Mouse (Mus musculus) embryonic facial prominence, embryonic 10.5 days (tissue): ENCODE measurements around the gene Gramd2. TPM values are rescaled to one million over a fixed set of nuclear protein-coding genes. Genes with fewer than 3 reads are reported as not detected.
A peak's percentile ranks its signal among the peaks of the same experiment; 100 is the strongest.

Source experiments
- DNase-seq: peaks from one replicate; pipeline ENCODE4 v3.0.0-alpha.2; 2017; ENCODE audit warnings: low spot score
- H3K27ac ChIP-seq: fragments of 300-500 bp; sonication (generic); replicated peaks from 2 replicates; pipeline ENCODE4 v1.5.1; 2016; ENCODE audit warnings: mild to moderate bottlenecking
- H3K27me3 ChIP-seq: fragments of 300-500 bp; sonication (generic); replicated peaks from 2 replicates; pipeline ENCODE4 v1.6.1; 2016; ENCODE audit warnings: low read depth, mild to moderate bottlenecking; ENCODE audit not compliant: poor library complexity, severe bottlenecking
- H3K36me3 ChIP-seq: fragments of 300-500 bp; sonication (generic); replicated peaks from 2 replicates; pipeline ENCODE4 v1.6.1; 2016; ENCODE audit warnings: mild to moderate bottlenecking, moderate library complexity
- H3K4me1 ChIP-seq: fragments of 300-500 bp; sonication (generic); 2 replicates; pipeline ENCODE4 v1.6.1; 2016
- H3K4me3 ChIP-seq: fragments of 300-500 bp; sonication (generic); 2 replicates; pipeline ENCODE4 v1.5.1; 2016; ENCODE audit warnings: mild to moderate bottlenecking, moderate library complexity
- H3K9me3 ChIP-seq: fragments of 300-500 bp; sonication (generic); 2 replicates; pipeline ENCODE4 v1.6.1; 2016; ENCODE audit warnings: mild to moderate bottlenecking
- WGBS: fragments of 180-500 bp; shearing (Covaris S2); methylation state at CpG from one replicate; pipeline ENCODE4 v1.1.7; 2016; 5-methylcytosine and 5-hydroxymethylcytosine counted together
- polyA plus RNA-seq: library from polyadenylated mRNA; unstranded; fragments of >200 nt; fragmentation: Nextera tagmentation; extraction: Ambion mirVana; gene quantifications from 2 replicates; pipeline ENCODE4 v1.2.1, GENCODE M21; 2016

The Gramd2 gene
- polyA plus RNA-seq, 1 experiment from 2014 or later = 0.64 TPM

DNA sequence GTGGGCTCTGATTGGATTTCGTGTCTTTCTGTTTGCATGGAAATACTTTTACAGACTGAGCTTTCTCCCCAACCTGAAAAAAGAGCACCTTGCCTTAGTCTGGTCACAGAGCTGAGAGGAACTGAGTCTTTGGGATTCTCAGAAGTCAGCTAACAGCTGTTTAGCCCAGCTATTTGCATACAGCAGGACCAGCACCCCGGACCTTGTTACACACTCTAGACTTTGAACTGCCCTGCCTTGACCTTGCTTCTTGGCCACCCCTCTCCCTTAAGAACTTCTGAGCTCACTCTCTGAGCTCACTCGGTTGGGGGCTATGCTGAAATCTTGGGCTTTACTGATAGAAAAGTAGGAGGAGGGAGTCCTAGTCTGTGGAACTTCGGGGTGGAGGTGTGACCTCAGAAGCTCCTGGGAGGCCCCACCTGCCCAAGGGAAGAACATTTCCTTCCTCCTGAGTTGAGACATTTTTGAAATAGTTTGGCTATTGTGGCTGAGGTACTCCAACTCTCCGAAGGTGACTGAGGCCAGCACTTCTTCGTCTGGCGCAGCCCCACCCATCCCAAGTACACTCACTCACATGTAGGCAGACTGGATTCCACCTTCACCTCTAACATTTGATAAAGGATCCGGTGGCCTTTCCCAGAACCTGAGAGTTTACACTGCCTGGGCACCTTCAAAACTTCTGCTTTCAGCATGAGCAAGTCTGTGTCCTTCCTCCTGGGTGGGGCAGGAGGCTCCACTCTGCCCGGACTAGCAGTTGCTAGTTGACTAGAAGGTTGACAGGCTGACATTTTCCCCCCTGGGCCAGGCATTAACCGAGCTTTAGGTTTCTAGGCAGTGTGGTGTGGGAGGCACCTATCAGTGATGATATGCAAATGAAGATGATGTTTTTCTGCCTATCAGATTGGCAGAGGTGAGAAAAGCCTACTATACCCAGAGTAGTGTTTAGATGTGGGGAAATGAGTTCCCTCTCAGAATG lies 27.2 kb downstream of the Gramd2 start:
- 62% methylated on average over 10 of the region's 10 CpGs for WGBS
- H3K4me1 ChIP-seq = peaks cover 14% of the 10 kb centered on the region
- H3K9me3 ChIP-seq = no peaks in the 10 kb centered on the region
- no peak overlapping the region for H3K4me3 ChIP-seq
- H3K36me3 ChIP-seq = no peaks in the 10 kb centered on the region
- no peak overlapping the region for H3K27ac ChIP-seq
- no peak for DNase-seq
- H3K27me3 ChIP-seq = no peaks in the 10 kb centered on the region

DNA sequence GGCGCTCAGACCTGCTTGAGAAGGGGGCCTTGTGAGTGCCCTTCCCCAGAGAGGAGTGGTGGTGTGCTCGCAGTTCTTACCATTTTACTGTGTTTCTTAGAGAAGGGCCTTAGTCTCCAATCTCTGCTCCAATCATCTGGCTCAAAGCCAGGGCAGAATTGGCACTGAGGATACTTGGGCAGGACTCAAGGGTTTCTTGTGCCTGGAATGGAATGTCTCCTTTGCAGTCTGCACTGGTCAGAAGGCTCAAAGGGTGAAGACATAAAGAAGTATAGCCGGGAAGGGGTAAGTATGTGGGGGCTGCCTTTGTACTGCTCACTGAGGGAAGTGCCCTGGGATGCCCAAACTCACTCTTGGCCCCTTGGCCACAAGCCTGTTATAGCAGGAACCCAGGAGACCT lies 29.3 kb downstream of the Gramd2 start:
- Histone ChIP-seq H3K36me3 (no peaks in the 10 kb centered on the region), H3K27ac (no peak overlapping the region), H3K27me3 (no peaks in the 10 kb centered on the region), H3K9me3 (no peaks in the 10 kb centered on the region), H3K4me3 (no peak overlapping the region), H3K4me1 (peaks cover 13% of the 10 kb centered on the region)
- DNase-seq = no peak
- whole genome bisulfite sequencing = 91% methylated on average over 3 of the region's 3 CpGs

DNA sequence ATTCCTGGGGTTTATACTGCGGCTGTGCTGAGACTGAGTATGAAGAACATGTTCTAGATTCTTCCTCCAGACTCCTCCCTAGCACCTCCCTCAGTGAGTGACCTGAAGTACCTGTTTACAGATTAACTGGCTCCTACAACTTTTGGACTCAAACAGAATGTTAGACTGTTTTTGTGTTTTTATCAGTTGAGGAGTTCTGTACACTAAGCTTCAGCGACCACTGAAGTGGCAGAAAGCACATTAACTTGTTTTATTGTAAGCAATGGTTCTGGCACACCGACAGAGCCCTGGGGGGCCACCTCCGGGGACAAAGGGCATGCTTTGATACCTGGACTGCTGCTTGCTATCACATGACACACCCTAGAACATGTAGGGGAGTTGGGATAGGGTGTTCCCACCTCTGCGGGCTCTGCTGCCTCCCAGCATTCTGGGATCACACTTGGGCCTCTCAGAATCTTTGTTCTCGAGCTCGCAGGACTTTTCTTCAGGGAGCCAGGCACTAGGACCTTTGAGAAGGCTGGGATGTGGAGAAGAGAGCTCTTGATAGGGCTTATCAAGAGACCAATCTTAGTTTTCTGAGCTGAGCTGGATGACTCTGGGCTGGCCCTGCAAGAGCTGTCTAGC lies 36.4 kb downstream of the Gramd2 start:
- no peaks in the 10 kb centered on the region for H3K27me3 ChIP-seq
- H3K27ac ChIP-seq = no peak overlapping the region
- no peak overlapping the region for H3K4me3 ChIP-seq
- no peak for DNase-seq
- no peaks in the 10 kb centered on the region for H3K9me3 ChIP-seq
- 80% methylated on average over 7 of the region's 7 CpGs for WGBS
- peaks cover 4% of the 10 kb centered on the region; the same call in 1 of the 2 replicates for H3K4me1 ChIP-seq
- no peaks in the 10 kb centered on the region for H3K36me3 ChIP-seq

DNA sequence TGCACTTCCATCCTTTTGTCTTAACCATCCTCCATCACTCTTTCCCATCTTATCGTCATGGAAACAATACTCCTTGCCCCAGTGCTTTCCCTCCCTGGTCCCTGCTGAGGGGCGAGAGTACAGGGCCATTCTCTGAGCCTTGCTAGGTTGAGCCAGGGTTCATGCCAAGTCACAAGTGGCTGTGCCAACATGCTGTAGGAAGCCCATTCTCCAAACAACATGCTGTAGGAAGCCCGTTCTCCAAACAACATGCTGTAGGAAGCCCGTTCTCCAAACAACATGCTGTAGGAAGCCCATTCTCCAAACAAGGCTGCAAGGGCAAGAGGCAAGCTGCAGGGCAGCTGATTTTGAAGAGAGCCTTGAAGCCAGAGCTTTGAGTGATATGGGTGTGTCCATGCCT lies 38.3 kb downstream of the Gramd2 start:
- H3K27ac ChIP-seq = no peak overlapping the region
- no peak for DNase-seq
- H3K27me3 ChIP-seq = 0 out of 2 replicates have a peak, but pooled peaks cover 5% of the 10 kb centered on the region
- H3K36me3 ChIP-seq = no peaks in the 10 kb centered on the region
- WGBS = 88% methylated on average over 4 of the region's 4 CpGs
- peaks cover 7% of the 10 kb centered on the region for H3K4me1 ChIP-seq
- H3K4me3 ChIP-seq = no peak overlapping the region
- no peaks in the 10 kb centered on the region for H3K9me3 ChIP-seq

DNA sequence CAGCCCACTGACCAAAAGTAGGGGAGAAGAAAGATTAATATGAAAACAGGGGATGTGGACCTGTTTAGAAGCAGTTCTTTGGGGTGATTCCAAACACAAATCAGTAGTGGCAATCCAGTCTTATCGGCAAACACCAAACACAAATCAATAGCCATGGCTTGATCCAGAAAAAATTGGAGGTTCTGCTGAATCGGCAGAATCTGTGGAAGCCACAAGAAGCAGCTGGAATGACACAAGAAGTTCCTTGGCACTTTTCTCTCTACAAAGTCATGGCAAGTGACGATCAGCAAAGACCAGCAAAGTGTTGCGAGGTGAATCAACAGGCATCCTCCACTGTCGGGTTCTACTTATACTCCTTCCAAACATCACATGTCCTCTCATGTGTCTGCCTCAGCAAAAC lies 41.2 kb downstream of the Gramd2 start:
- Histone ChIP-seq H3K27ac (no peak overlapping the region), H3K36me3 (no peaks in the 10 kb centered on the region), H3K9me3 (no peaks in the 10 kb centered on the region), H3K27me3 (0 out of 2 replicates have a peak, but pooled peaks cover 5% of the 10 kb centered on the region), H3K4me1 (peaks cover 13% of the 10 kb centered on the region), H3K4me3 (no peak overlapping the region)
- 85% methylated on average over 5 of the region's 5 CpGs for WGBS
- DNase-seq = no peak

DNA sequence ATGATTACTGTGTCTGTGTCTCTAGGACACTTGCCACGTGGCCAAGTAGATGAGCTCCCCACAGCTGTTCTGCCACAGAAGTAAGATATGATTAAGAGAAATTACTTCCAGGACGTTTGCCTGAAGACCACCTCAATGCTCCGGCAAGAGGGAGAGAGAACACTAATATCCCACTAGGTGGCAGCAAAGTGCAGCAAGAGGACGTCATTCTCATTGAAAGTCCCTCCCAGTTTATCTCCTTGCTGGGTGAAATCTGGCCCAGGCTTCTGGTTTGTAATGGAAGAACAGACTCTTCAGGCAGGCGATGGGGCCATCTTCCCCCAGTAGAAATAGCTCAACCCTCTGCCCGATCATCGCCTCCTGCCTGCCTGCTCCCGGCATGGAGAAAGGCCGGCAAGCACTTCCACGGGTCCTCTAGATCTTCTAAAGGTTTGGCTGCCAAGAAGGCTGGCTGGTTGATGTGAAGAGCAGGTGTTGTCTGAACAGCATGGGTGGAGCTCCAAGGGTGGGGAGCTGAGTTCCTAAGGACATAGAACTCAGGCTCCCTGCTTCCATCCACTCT lies 43.2 kb downstream of the Gramd2 start:
- H3K36me3 ChIP-seq = no peaks in the 10 kb centered on the region
- no peaks in the 10 kb centered on the region for H3K9me3 ChIP-seq
- 24% methylated on average over 10 of the region's 10 CpGs for WGBS
- H3K27me3 ChIP-seq = 0 out of 2 replicates have a peak, but pooled peaks cover 5% of the 10 kb centered on the region
- H3K4me3 ChIP-seq = no peak overlapping the region
- no peak overlapping the region for H3K27ac ChIP-seq
- DNase-seq = peak; percentile 75
- peaks cover 13% of the 10 kb centered on the region for H3K4me1 ChIP-seq

DNA sequence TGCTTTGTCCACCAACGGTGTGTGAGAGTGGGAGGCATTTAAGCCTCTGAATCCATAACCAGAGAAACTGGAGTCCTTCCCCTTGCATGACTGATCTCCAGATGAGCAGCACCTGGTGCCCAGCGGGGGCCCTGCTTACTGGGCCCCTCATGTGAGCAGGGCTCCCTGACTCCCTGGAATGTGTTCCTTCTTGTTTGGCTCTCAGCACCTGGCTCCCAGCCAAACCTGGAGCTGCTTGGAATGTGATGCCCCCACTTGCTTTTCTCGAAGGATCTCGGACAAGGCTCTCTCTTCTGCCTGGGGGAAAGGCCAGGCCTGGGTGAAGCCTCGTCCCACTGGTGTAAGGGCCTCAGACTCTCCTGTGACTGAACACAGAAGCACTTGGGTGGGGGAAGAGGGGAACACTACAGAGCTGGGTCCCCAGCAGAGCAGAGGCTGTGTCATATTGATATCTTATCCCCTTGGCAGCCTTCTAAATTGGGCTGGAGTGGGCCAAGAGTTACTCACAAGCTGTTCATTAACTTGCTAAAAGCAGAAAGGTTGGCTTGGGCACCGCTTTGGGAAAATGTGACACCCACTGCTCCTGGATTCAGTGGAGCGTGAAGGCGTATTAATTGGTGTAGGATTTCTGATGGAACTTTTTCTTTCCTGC lies 44.0 kb downstream of the Gramd2 start:
- H3K27me3 ChIP-seq = 0 out of 2 replicates have a peak, but pooled peaks cover 5% of the 10 kb centered on the region
- H3K4me3 ChIP-seq = no peak overlapping the region
- WGBS = 71% methylated on average over 8 of the region's 8 CpGs
- peaks cover 13% of the 10 kb centered on the region for H3K4me1 ChIP-seq
- H3K36me3 ChIP-seq = no peaks in the 10 kb centered on the region
- no peak for DNase-seq
- H3K27ac ChIP-seq = no peak overlapping the region; the same call in 1 of the 2 replicates
- no peaks in the 10 kb centered on the region for H3K9me3 ChIP-seq

DNA sequence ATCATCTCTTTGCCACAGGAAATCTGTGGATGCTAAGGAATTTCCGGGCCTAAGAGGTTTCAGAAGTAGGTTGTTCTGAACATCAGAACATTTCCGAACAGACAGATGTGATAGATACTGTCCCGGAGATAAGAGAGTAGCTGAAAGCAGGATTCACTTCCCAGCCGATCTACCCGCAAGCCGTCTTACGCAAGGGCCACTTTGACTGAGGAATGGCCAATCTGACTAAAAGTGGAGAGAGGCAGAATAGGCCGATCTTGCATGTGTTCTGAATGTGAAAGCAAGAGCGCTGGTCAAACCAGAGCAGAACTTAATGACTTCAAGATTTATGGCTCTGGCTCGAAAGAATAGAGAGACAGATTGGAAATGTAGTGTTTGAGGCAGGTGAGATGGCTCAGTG lies 45.6 kb downstream of the Gramd2 start:
- H3K9me3 ChIP-seq = no peaks in the 10 kb centered on the region
- H3K4me3 ChIP-seq = no peak overlapping the region
- peaks cover 13% of the 10 kb centered on the region for H3K4me1 ChIP-seq
- no peaks in the 10 kb centered on the region for H3K36me3 ChIP-seq
- no peak for DNase-seq
- H3K27me3 ChIP-seq = 0 out of 2 replicates have a peak, but pooled peaks cover 5% of the 10 kb centered on the region
- H3K27ac ChIP-seq = no peak overlapping the region
- 89% methylated on average over 10 of the region's 10 CpGs for WGBS

DNA sequence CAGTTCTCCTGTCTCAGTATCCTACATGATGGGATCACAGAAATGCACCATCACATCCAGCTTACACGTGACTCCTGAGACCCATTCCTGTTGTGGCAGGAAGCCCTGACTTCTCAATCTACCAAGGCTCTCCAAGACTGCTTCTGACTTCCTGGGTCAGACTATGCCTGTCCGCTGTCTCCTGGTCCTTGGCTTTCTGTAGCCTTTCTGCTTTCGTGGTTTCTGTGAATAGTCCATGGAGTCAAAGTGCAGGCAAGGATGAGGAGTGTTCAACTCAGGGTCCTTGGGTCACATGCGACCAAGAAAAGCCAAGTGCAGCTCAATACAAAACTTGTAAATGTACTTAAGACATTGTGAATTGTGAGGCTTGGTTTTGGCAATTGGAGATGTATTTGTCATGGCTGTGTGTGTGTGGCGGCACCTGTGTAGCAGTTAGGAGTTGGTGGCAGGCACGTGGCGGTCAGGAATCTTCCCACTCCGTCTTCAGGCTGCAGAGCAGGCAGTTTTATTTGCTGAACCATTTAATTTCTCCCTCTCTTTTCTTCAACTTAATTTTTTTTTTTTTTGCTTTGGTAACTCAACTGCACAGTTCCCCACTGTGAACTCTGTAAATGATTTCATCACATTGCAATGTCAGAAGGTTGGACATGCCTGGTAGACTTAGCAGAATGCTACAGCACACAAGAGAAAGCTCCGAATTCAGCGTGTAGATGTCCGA lies 47.8 kb downstream of the Gramd2 start:
- 86% methylated on average over 11 of the region's 11 CpGs for WGBS

DNA sequence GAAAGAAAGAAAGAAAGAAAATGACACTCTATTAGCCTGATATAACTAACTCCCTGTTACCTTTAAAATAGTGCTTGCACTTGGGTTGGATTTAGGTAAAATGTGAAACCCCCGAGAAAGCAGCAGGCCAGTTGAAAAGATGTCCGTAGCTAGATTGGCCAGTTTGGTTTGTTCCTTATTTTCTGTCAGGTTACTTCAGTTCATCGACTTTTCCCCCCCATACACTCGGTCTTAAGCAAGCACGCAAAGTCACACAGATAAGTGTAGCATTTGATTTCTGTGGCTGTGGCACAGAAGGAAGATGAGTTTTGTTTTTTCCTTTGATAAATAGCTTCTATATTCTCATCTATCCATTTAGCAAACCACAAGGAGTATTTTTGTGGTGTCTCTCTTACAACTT lies 51.2 kb downstream of the Gramd2 start:
- 88% methylated on average over 5 of the region's 5 CpGs for WGBS
- Histone ChIP-seq H3K36me3 (no peaks in the 10 kb centered on the region), H3K27ac (no peak overlapping the region), H3K4me1 (0 out of 2 replicates have a peak, but pooled peaks cover 4% of the 10 kb centered on the region), H3K4me3 (no peak overlapping the region), H3K27me3 (no peaks in the 10 kb centered on the region), H3K9me3 (no peaks in the 10 kb centered on the region)
- no peak for DNase-seq

More for the DNA sequence above, 47.8 kb downstream of the Gramd2 start:
- H3K9me3 ChIP-seq = no peaks in the 10 kb centered on the region
- no peaks in the 10 kb centered on the region for H3K36me3 ChIP-seq
- no peak overlapping the region for H3K27ac ChIP-seq
- H3K27me3 ChIP-seq = no peaks in the 10 kb centered on the region
- no peak for DNase-seq
- no peak overlapping the region for H3K4me3 ChIP-seq
- H3K4me1 ChIP-seq = peaks cover 13% of the 10 kb centered on the region

DNA sequence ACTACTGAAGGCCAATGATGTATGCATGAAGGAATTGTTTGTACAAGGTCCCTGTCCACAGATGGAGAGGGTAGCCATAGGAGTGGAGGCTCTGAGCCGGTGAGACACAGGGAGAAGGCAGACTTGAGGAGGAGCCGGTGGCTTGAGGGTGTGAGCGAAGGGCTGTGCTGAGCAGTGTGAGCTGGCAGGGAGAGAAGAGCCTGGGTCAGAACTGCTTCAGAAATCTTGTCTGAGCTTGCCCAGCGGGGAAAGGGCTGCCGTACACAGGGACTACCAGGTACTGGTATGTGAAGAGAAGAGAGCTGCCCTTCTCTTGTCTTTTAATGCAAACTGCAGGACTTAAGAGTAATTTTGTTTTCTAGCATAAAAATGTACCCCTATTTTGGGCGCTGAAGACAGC lies 53.1 kb downstream of the Gramd2 start:
- Histone ChIP-seq H3K27ac (no peak overlapping the region), H3K4me3 (no peak overlapping the region), H3K4me1 (0 out of 2 replicates have a peak, but pooled peaks cover 4% of the 10 kb centered on the region), H3K27me3 (no peaks in the 10 kb centered on the region), H3K9me3 (no peaks in the 10 kb centered on the region), H3K36me3 (0 out of 2 replicates have a peak, but pooled peaks cover 9% of the 10 kb centered on the region)
- DNase-seq = no peak
- 72% methylated on average over 6 of the region's 6 CpGs for WGBS
